Mouse (Mus musculus) layer of hippocampus, postnatal 25 days (tissue): ENCODE data around the gene Rufy2. TPM values are rescaled to one million over a fixed set of nuclear protein-coding genes. Genes with fewer than 3 reads are reported as not detected.

ENCODE experiments used
- DNase-seq, 2 experiments: peaks; one replicate each; pipeline ENCODE4 v3.0.0; 2022; ENCODE audit warnings: mixed read lengths in 2 of 2, low spot score in 1 of 2; ENCODE audit errors: extremely low spot score in 1 of 2
- total RNA-seq, 2 experiments: library from RNA; stranded (reverse); gene quantifications; 2 replicates each; pipeline ENCODE4 v1.2.3; 2021

The Rufy2 gene
- total RNA-seq, 2 experiments from 2014 or later: 67.3 to 73.5 TPM

DNA sequence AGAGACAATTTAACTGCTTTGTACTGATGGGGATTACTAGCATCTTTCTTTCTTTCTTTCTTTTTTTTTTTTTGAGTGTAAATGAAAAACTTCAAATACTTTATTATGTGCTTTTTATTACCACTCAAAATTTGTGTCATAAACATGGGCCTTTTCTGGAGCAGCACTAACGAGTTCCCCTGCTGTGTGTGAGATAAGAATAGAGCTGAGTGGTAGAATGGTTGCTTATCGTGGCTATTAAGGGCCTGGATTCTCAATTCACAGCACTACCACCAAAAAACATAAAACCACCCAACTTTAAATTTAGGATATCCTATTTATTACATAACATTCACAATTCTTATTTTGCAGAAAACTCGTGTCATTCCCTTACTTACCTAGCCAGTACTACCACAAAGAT lies 33.5 kb downstream of the Rufy2 start:
- DNase-seq: no peak

DNA sequence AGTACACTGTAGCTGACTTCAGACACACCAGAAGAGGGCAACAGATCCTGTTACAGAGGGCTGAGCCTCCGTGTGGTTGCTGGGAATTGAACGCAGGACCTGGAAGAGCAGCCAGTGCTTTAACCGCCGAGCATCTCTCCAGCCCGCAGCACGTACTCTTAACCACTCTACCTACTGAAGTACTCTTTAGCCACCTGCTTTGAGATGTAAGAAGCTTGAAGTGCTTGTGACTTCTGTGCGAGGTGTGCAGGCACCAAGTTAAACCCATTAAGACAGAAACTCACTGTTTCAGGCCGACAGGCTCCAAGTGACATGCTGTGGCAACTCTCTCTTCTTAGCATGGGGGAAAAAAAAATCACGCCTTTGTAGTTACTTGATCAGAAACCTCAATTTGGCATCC lies 34.1 kb downstream of the Rufy2 start:
- no peak for DNase-seq

DNA sequence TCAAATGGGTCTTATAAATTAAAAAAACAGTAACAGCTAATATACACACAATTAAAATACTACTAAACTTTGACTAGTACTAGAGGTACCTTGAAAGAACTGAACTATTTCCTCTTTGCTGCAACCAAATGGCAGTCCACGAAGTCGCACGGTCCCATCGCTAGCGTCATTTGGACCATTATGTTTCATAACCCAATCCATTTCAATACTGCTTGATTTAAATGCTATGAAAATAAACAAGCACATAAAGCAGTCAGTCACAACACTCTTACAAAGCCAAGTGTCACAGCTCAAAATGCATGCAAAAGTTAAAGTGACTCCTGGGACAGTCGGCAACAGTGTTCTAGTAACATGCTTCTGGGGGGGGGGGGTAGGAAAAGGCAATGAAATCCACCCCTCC lies 39.3 kb downstream of the Rufy2 start:
- no peak for DNase-seq

DNA sequence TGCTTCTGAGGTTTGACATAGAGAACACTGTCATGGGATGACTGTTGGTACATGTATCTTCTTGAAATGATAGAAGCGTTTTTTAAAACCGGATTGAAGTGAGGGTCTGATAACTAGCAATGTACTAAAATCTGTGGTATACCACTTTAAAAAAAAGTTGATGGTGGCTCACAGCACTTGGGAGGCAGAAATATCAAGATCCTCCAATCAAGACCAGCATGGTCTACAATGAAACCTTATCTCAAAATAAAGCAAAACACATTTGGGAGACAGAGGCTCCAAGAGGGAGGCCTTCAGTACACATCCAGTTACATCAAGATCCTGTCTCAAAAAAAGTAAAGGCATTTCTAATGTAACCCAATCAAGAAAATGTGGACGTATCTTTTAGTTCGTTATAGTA lies 41.7 kb downstream of the Rufy2 start:
- DNase-seq: no peak

DNA sequence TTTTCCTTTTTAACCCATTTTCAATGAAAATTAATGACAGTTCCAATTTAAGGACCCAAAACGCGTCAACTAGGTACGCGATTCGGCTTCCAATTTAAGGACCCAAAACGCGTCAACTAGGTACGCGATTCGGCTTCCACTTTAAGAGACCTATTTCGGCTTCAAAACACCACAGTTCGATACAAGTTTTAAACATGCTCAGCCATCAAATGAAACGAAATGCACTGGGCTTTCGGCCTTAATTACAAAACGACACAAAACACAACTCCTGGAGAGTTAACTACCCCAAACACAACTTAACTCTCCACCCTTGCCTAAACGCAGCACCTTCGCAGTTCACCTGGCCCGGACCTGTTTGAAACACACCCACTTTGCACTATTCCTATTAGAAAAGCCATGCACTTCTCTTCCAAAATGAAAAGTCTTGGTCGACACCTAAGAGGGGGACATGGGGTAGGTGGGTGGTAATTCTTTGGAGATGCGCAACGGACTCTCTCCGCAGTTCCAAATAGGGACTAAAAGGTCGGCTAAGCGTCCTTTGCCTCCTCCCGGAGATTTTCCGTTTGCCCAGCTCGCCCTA lies 42.6 kb downstream of the Rufy2 start:
- DNase-seq: no peak

DNA sequence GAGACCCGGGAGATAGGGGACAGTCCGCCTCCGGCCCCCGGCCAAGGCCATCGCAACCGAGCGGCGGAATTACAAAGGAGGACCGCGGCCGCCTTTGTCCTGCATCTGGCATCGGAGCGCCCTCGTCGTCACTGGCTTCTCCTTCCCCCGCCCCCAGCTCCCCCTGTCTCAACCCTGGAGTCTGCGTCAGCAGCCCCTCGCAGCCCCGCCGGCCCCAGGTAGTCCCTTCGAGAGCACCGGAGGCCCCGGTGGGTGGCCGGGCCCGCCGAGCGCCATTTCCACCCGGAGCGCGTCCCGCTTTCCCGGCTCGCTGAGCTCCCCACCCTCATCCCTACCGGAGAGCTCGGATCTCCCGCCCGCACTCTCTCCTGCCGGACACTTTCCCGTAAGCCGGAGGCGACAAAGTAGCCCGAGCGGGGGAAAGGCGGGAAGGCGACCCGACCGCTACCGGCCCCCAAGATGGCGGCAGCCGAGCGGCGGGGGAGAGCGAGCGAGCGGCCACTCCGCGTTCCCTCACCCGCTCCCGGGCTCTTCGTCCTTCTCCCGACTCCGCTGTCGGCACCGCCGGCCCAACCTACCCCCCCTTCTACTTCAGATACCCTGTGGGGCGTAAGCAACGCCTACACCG lies 43.2 kb downstream of the Rufy2 start:
- peak; percentile 54 to 70 for DNase-seq

DNA sequence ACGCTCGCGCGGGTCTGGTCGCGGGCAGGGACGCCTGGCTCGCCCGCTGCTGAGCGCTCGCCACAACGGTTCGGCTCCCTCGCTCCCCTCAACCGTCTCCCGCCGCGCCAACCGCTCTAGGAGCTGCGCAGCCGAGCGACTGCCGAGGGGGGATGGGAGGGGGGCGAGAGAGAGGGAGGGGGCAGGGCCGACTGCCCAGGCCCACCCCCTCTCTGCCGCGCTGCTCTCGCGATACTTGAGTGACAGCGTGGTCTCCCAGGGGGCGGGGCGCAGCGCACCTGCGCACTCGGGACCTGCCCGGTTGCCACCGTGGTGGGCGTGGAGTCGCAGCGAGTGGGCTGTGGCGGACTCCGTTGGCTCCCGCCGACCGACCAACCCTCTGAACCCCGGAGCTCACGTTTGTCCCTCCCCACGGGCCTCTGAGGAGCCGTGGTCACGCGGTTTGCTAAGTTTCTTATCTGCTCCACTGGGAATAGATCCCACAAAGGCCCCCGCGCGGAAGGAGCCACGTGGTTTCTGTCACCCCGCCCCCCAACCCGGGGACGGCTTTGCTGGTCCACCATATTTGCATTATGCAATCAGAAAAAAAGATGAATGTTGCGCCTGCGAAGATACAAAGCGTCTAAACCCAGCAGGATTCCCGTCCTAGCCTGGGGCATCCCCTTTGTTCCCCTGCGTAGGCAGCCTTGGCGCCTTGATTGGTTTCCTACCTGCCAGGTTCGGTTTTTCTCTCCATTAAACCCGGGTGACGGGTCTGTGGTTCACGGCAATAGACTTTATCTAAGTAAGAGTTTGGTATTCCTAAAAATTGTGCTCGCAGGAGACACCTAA lies 43.9 kb downstream of the Rufy2 start, which contains the start of the genes Hnrnph3 and Pbld2:
Gene Hnrnph3 (minus strand): TSS at position 469 of the 831 bp plus-strand sequence.
Gene Pbld2 (plus strand): TSS at position 567 of the 831 bp plus-strand sequence.
- DNase-seq: peak; percentile 94 to 98

DNA sequence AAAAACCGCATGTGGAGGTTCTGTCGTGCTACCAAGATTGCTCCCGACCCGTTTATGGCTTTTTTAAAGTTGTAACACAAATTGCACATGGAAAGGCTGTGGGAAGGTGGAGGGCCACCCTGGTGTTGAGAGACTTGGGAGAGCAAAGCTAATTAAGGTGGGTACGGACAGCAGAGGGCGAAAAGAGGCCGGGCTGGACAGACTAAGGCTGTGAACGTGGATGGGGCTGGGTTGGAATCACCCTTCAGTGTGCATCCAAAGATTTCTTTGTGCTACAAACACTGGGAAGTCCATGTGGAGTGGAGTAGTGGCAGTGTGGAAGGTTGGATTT lies 44.5 kb downstream of the Rufy2 start:
- peak in 1 of 2 experiments; percentile 39 for DNase-seq

DNA sequence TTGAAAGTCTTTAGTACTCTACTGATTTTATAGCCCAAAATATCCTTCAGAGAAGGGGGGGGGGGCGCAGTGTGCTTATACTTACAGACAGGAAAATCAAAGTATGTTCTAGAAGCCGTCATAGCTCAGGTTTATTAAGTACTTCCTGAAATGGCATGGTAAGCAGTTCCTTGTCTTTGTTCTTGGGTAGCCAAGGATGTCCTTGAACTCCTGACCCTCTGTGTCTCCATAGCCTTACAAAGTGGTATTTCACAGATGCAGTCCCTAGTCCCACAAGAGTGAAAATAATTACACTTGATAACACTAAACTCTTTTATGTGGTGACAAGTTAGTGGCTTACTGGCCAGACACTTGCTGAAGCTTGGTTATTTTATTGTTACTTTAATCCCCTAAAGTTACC lies 45.0 kb downstream of the Rufy2 start:
- no peak for DNase-seq

DNA sequence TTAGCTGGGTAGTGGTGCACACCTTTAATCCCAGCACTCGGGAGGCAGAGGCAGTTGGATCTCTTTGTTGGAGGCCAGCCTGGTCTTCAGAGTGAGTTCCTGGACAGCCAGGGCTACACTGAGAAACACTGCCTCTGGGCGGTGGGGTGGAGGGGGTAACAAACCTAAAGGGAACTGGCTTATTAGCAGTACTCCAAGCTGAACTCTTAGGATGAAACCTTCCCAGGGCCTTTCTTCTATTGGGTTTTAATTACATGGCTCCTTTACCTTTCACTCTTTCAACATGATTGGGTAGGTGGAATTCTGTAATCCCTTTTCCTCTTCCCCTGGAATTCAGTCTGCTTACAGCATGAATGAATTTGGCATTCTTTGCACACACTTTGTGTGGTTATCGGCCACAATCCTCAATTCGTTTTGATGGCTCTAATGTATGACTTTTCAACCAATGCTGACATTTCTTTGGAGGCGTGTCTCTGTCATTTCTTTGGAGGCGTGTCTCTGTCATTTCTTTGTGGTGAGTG lies 45.5 kb downstream of the Rufy2 start:
- no peak for DNase-seq

DNA sequence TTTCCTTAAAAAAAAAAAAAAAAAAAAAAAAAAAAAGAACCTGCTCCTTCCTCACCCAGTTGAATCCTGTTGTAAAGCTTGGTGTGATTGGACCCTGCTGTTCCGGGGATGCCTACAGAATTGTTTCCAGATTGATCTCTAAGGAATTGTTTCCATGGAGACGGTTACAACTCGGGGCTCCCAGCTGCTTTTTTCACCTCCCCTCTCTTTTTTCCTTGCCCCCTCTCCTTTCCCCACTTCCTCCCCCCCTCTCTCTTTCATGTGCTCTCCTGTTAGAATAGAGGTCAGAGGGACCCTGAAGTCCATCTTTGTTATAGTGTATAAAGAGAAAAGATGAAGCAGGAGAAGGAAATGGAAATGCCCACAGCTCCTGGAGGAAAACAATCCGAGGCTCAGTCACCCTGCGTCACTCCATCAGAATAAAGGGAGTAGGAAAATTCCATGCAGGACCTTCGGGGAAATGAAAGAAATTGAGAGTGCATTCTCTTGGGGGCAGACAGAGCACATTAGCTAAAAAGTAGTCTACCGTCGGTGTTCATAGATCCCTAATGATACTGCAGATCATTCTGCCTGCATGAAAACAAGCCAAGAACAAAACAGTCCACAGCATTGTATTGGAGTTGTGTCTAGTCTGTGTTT lies 46.3 kb downstream of the Rufy2 start:
- DNase-seq: no peak

DNA sequence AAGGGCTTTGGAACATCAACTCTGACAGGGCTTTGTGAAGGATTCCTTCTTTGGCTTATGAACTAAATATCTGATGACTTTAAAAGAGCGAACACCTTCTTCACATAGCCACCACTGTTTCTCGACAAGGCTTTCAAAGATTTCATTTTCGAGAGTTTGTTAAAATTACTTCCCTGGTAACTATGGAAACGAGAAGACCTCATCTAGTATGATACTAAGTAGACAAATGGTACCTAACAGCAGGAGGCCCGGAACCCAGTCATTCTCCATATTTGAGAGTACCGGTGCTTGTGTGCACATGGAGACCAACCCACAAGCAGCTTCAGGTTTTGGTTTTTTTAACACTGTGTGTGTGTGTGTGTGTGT lies 46.8 kb downstream of the Rufy2 start:
- no peak for DNase-seq

DNA sequence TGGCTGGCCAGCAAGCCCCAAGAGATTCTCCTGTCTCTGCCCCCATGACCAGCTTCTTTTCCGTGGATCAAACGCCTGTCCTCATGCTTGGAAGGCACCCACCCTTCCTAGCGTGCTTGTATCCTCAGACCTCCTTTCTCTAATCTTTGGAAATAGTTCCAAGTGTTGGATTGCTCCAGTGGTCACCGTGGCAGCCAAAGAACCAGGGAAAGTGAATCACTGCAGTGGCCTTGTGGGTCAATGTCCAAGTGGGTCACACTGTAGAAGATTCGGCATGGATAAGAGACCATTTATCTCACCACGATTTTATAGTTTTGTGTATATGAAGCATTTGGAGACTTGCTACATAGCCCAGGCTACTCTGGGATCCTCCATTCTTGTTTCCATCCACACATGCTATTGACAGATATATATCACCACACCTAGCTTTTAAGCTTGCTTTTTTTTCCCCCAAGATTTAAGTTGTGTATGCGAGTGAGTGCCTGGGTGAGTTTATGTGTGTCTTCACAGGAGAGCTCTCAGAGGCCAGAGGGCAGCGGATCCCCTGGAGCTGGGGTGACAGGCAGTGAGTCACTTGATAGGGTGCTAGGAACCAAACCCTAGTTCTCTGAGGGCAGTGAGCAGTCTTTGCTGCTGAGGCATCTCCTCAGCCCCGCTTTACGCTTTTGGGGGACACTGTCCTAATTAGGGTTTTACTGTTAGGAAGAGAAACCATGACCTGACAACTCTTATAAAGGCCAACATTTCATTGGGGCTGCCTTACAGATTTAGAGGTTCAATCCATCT lies 47.5 kb downstream of the Rufy2 start:
- no peak for DNase-seq

DNA sequence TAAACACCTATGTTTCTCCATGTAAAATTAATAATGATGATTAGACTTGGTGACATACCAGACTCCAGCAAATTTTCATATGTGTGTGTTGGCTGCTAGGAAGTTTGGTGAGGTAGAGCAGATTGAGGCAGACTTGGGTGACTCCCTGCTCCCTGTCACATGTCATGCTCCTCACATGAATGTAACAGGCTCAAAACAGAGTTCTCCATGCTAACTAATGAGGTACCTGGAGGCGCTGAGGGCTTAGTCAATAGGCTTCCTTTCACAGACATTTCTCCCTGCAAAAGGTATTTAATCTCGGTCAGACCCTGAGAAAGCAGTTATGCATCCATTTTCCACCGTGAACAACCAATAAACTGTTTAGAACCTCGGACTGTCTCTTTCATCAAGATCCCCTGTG lies 48.4 kb downstream of the Rufy2 start:
- DNase-seq: no peak

DNA sequence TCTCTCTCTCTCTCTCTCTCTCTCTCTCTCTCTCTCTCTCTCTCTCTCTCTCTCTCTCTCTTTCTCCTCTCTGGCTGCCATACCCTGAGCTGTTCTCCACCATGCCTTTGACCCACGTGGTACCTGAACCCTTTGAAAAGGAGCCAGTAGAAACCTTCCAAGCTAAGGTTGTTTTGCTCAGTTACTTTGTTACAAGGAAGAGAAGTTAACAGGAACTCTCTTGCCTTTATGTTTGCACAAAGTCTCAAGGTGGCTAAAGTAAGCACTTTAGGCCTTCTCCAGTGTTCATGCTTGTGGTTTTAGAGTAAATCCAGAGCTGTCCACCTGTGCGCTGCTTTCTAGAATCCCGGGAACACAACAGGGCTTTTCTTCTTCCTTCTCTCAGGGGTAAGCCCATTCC lies 52.2 kb downstream of the Rufy2 start:
- no peak for DNase-seq

DNA sequence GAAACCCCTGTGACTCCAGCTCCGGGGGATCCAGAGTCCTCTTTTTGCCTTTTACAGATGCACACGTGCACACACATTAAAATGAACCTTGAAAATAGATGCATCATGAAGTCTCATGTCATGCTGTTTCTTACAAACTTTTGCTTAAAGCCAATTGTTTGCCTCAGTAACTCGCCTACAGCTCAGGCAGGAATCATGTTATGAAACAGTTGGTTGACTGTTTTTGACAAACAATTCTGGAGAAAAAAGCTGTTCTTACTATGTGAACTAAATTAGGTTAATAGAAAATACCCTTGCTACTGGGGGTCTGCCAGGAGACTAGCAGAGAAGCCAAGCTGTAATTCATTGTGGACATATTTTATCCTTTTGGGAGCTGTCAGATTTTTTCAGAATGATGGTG lies 52.9 kb downstream of the Rufy2 start:
- DNase-seq: no peak

DNA sequence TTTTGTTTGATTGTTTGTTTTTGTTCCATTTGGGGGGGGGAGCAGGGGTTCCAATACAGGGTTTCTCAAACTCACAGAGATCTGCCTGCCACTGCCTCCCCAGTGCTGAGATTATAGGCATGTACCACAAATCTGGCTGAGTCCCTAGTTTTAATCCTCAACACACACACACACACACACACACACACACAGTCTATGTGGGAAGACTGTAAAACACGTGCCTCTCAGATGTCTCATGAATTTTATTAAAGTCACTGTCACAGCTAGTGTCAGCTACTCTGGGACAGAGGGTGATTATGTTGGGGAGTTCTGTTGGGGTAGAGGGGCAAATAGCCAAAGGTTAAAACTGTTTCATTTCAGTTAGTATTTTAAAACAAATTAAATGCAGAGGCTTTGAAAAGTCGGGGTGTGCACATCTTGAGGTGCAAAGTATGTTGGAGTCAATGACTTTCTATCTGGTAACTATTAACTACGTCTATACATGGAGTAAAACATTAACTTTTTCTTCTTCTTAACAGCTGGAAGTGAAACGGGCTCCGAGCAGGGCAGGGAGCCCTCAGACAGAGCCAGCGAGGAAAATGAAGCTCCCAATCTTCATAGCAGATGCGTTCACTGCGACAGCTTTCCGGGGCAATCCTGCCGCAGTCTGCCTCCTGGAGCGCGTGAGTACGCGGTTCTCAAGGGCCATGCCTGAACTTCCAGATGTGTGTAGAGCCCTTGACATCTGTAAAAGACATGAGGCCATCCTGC lies 58.7 kb downstream of the Rufy2 start:
- no peak for DNase-seq

DNA sequence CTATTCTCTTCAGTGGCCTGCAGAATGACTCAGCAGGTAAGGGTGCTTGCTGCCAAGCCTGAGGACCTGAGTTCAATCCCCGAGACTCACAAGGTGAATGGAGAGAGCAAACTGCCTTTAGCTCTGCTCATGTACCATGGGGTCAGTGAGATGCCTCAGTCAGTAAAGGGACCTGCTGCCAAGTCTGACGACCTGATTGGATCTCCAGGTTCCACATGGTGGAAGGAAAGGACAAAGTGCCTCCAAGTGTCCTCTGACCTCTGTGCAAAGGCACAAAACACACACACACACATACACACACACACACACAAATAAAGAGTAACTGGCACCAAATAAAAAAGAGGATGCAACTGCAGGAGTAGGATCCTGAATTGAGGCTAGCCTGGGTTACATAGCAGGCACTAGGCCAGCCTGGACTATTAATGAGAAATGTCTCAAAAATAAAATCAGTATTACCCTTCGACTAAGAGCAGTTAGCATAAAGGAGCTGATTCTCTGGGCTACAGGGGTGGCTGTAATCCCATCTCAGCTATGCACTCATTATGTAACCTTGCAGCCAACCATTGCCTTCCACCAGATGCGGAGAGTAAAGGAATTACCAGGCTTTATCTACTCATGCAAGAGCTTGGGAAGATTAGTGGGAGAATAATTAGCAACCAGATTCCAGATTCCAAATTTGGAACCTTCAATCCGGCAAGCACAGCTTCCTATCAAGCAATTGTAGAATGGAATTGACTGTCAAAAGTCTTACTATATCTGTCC lies 60.0 kb downstream of the Rufy2 start:
- DNase-seq: no peak

DNA sequence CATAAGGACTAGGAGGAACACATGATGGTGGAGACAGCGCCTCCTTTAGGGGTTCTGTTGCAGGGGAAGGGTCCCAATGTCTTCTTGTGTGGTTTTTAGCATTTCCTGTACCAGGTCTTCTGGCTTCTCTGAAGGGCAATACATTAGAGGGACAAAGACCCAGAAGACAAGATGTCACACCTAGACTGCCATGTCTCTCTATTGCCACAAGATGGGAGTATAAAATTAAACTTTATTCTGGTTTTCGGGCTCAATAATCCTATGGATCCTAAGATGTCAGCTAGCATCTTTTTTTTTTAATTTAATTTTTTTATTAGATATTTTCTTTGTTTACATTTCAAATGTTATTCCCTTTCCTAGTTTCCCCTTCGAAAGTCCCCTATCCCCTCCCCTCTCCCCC lies 63.1 kb downstream of the Rufy2 start:
- DNase-seq: no peak
